Mouse (Mus musculus) small intestine, adult 2 months (tissue): ENCODE measurements around the gene Egflam. TPM values are rescaled to one million over a fixed set of nuclear protein-coding genes. Genes with fewer than 3 reads are reported as not detected.

Source experiments
- H3K27ac ChIP-seq: fragments of 200-500 bp; 2 replicates; pipeline ENCODE4 v1.5.1; 2012; ENCODE audit warnings: low read depth, low read length, control low read depth, inconsistent platforms; ENCODE audit not compliant: insufficient read depth
- H3K27me3 ChIP-seq: fragments of 200-500 bp; 2 replicates; pipeline ENCODE4 v1.6.1; 2012; ENCODE audit warnings: mild to moderate bottlenecking, moderate library complexity, low read length, inconsistent platforms; ENCODE audit not compliant: control insufficient read depth, insufficient read depth
- H3K36me3 ChIP-seq: fragments of 200-500 bp; 2 replicates; pipeline ENCODE4 v1.6.1; 2012; ENCODE audit warnings: mild to moderate bottlenecking, low read length, control low read depth, inconsistent platforms; ENCODE audit not compliant: control insufficient read depth, insufficient read depth
- H3K4me1 ChIP-seq: fragments of 200-500 bp; 2 replicates; pipeline ENCODE4 v1.6.1; 2012; ENCODE audit warnings: low read length, inconsistent platforms, mixed read lengths; ENCODE audit not compliant: control insufficient read depth, insufficient read depth, insufficient read length
- H3K4me3 ChIP-seq: fragments of 200-500 bp; 2 replicates; pipeline ENCODE4 v1.5.1; 2012; ENCODE audit warnings: low read depth, mild to moderate bottlenecking, control low read depth, inconsistent platforms, low read length, moderate library complexity
- CTCF ChIP-seq: fragments of 200-500 bp; IDR thresholded peaks from 2 replicates; pipeline ENCODE4 v1.5.1; 2012; ENCODE audit warnings: low read depth, mild to moderate bottlenecking, control low read depth, inconsistent platforms, low read length, moderate library complexity, mixed read lengths; ENCODE audit not compliant: insufficient replicate concordance, insufficient read length; ENCODE audit errors: extremely low read depth
- POLR2A ChIP-seq: fragments of 200-500 bp; IDR thresholded peaks from 2 replicates; pipeline ENCODE4 v1.6.1; 2012; ENCODE audit warnings: low read depth, mild to moderate bottlenecking, control low read depth, inconsistent platforms, low read length, moderate library complexity
- WGBS: fragments of 180-500 bp; shearing (Covaris S2); methylation state at CpG from one replicate; pipeline ENCODE4 v1.1.7; 2018; 5-methylcytosine and 5-hydroxymethylcytosine counted together
- polyA plus RNA-seq: library from polyadenylated mRNA; depleted of rRNA; stranded (reverse); fragments of >200 nt; gene quantifications from 2 replicates; pipeline ENCODE4 v1.2.3, GENCODE M21; 2012

Egflam gene
- polyA plus RNA-seq, 1 experiment = 1.3 TPM

DNA sequence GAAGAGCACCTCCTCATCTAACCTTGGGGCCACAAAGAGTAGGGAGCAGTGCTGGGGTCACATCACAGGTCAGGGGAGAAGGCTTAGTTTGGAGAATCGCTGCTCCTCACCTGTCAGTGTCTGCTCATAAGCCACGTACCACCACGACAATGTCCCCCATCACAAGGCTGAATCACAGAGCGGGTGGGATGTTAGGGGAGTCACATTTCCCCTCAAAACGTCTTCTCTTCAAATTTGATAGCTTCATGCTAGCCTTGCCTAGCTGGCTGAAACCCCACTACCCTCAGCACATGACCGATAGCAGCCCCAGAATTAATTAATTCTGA, 181.0 kb downstream of the Egflam start:
- H3K4me3 ChIP-seq = no peak overlapping the region
- H3K36me3 ChIP-seq = no peaks in the 10 kb centered on the region
- WGBS = 75% methylated on average over 6 of the region's 6 CpGs
- no peaks in the 10 kb centered on the region for H3K4me1 ChIP-seq
- TF ChIP-seq POLR2A = no peak
- no peak for TF ChIP-seq CTCF
- H3K27me3 ChIP-seq = no peaks in the 10 kb centered on the region
- H3K27ac ChIP-seq = no peak overlapping the region

GRCm38 (mm10) chr15:7216581-7217272, 181.5 kb downstream of the Egflam start:
- H3K36me3 ChIP-seq = no peaks in the 10 kb centered on the region
- WGBS = 67% methylated on average over 9 of the region's 9 CpGs

DNA sequence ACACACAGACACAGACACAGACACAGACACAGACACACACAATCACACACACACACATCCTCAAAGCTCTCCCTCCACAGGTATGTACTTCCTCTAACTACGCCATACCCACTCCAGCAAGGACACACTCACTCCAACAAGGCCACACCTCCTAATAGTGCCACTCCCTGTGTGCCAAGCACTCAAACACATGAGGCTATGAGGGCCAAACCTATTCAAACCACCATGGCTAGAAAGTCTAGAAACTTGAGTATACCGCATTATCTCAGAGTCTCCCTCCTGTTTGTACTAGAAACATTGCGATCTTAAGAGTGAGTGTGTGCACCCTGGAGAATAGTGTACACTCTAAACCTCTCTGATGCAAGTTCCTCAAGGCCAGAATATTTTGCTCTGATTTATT, 182.3 kb downstream of the Egflam start:
- 84% methylated on average over 3 of the region's 3 CpGs for WGBS
- TF ChIP-seq POLR2A (no peak), CTCF (no peak)
- Histone ChIP-seq H3K27me3 (no peaks in the 10 kb centered on the region), H3K4me1 (no peaks in the 10 kb centered on the region), H3K27ac (no peak overlapping the region), H3K4me3 (no peak overlapping the region), H3K36me3 (no peaks in the 10 kb centered on the region)

More at GRCm38 (mm10) chr15:7216581-7217272, 181.5 kb downstream of the Egflam start:
- no peaks in the 10 kb centered on the region for H3K4me1 ChIP-seq
- no peak overlapping the region for H3K4me3 ChIP-seq
- no peaks in the 10 kb centered on the region for H3K27me3 ChIP-seq
- no peak overlapping the region for H3K27ac ChIP-seq
- TF ChIP-seq POLR2A = no peak
- TF ChIP-seq CTCF = no peak

- Histone ChIP-seq H3K4me3 (no peak overlapping the region), H3K27me3 (no peaks in the 10 kb centered on the region), H3K36me3 (no peaks in the 10 kb centered on the region), H3K27ac (no peak overlapping the region), H3K4me1 (no peaks in the 10 kb centered on the region)
- TF ChIP-seq CTCF (no peak), POLR2A (no peak)
- WGBS = 19% methylated on average over 1 of the region's 1 CpGs
Measured at GRCm38 (mm10) chr15:7213683-7214082, 184.5 kb downstream of the Egflam start.

DNA sequence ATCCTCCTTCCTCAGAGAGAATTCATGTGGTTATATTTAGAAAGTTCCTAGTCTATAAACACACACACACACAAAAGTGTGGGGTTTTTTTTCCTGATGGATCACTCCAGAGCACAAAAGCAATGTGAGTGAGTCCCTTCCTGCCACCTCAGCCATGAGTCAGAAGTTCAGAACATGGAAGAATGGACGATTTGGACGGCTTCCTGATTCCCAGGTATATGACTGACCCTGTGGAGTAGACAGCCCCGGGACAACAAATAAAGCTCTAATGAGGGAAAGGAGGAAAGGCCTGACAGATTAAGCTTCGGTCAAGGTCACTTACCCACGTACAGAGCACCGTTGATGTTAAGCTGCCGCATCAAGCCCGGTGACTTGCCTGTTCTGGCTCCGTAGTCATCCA, 190.0 kb downstream of the Egflam start:
- no peak for TF ChIP-seq CTCF
- no peak overlapping the region for H3K27ac ChIP-seq
- no peak overlapping the region for H3K4me3 ChIP-seq
- H3K27me3 ChIP-seq = no peaks in the 10 kb centered on the region
- no peaks in the 10 kb centered on the region for H3K4me1 ChIP-seq
- no peaks in the 10 kb centered on the region for H3K36me3 ChIP-seq
- 69% methylated on average over 9 of the region's 9 CpGs for WGBS

DNA sequence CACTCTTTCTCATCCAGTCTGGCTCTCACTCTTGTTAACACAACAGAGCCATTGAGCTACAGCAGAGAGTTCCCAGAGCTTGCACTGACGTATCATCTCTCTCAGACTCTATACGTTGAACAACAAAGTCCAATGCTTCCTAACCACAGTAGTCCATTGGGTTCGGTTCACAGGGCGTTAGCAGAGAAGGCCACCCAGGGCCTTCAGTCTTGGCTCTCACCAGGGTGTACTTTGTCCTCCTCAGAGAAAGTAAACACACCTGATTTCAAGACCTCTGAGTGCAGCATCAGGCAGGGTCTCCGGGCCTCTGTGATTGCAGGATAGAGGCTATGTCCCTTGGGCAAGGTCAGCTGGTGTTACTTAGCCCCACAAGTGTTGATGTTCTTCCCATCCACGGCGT, 190.9 kb downstream of the Egflam start:
- Histone ChIP-seq H3K27ac (no peak overlapping the region), H3K27me3 (no peaks in the 10 kb centered on the region), H3K4me1 (no peaks in the 10 kb centered on the region), H3K36me3 (no peaks in the 10 kb centered on the region), H3K4me3 (no peak overlapping the region)
- WGBS = 40% methylated on average over 7 of the region's 7 CpGs
- TF ChIP-seq CTCF = no peak
- TF ChIP-seq POLR2A = no peak

DNA sequence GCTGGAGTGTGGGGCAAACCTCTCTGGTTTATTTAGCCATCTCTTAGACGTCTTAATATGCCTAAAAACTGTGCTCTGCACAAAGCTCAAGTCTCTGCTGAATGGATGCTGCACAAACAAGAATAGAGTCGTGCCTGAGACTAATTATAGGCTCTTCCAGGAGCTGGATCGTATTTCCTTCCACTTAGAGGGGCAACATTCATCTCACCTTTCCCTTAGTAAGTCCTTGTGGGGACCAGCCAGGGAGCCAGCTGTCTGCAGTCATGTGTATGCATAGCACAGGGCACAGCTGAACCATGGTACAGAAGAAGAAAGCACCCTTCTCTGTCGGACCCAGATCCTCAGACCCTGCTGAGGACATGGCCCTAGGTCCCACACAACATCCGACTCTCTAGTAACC, 192.1 kb downstream of the Egflam start:
- Histone ChIP-seq H3K4me1 (no peaks in the 10 kb centered on the region), H3K4me3 (no peak overlapping the region), H3K27me3 (no peaks in the 10 kb centered on the region), H3K27ac (no peak overlapping the region), H3K36me3 (no peaks in the 10 kb centered on the region)
- WGBS = 67% methylated on average over 5 of the region's 5 CpGs
- TF ChIP-seq CTCF = no peak
- no peak for TF ChIP-seq POLR2A
